Mouse (Mus musculus) liver, postnatal 0 days (tissue): ENCODE data around the gene Mapk1.

Experiments used
- CTCF ChIP-seq: sonication (generic); IDR thresholded peaks from 2 replicates; pipeline ENCODE4 v1.5.1; 2016; ENCODE audit warnings: antibody characterized with exemption, low read depth
- EP300 ChIP-seq: IDR thresholded peaks from 2 replicates; pipeline ENCODE4 v1.6.1; 2016; ENCODE audit warnings: antibody characterized with exemption, low read depth, mild to moderate bottlenecking

DNA sequence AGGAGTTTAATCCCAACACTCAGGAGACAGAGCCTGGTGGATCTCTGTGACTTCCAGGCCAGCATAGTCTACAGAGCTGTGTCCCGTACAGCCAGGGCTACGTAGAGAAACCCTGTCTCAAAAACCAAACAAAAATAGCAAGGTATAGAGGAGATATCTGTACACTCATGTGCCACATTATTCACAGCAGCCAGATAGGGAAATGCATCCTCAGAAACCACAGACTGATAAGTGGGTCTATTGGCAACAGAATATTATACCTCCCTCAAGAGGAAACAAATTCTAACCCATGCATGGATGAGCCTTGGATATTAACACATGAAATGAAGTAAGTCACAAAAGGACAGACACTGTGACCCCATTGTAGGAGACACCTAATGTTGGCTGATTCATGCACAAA, 84.4 kb downstream of the Mapk1 start:
- TF ChIP-seq EP300 = no peak
- no peak for TF ChIP-seq CTCF
